Mouse (Mus musculus) embryonic facial prominence, embryonic 15.5 days (tissue): ENCODE measurements around the gene Cpeb2. TPM values are rescaled to one million over a fixed set of nuclear protein-coding genes. Genes with fewer than 3 reads are reported as not detected.
A peak's percentile ranks its signal among the peaks of the same experiment; 100 is the strongest.

ENCODE experiments used
- ATAC-seq: fragments of 200-750 bp; cut with Nextera tagmentation; 2 replicates; pipeline ENCODE4 v1.8.0; 2017; ENCODE audit warnings: low read depth, moderate TSS enrichment; ENCODE audit not compliant: insufficient number of reproducible peaks, low FRiP score, low TSS enrichment
- H3K27ac ChIP-seq: fragments of 300-500 bp; sonication (generic); replicated peaks from 2 replicates; pipeline ENCODE4 v1.5.1; 2015; ENCODE audit warnings: mild to moderate bottlenecking, inconsistent platforms
- H3K27me3 ChIP-seq: fragments of 300-500 bp; sonication (generic); 2 replicates; pipeline ENCODE4 v1.6.1; 2015; ENCODE audit warnings: inconsistent platforms
- H3K36me3 ChIP-seq: fragments of 300-500 bp; sonication (generic); 2 replicates; pipeline ENCODE4 v1.6.1; 2015; ENCODE audit warnings: mild to moderate bottlenecking, inconsistent platforms
- H3K4me1 ChIP-seq: fragments of 300-500 bp; sonication (generic); 2 replicates; pipeline ENCODE4 v1.6.1; 2015; ENCODE audit warnings: inconsistent platforms
- H3K4me2 ChIP-seq: fragments of 300-500 bp; sonication (generic); replicated peaks from 2 replicates; pipeline ENCODE4 v1.6.1; 2015; ENCODE audit warnings: mild to moderate bottlenecking, inconsistent platforms
- H3K4me3 ChIP-seq: fragments of 300-500 bp; sonication (generic); replicated peaks from 2 replicates; pipeline ENCODE4 v1.5.1; 2015; ENCODE audit warnings: mild to moderate bottlenecking, inconsistent platforms
- H3K9ac ChIP-seq: fragments of 300-500 bp; sonication (generic); 2 replicates; pipeline ENCODE4 v1.6.1; 2015; ENCODE audit warnings: inconsistent platforms
- H3K9me3 ChIP-seq: fragments of 300-500 bp; sonication (generic); replicated peaks from 2 replicates; pipeline ENCODE4 v1.6.1; 2016; ENCODE audit warnings: inconsistent platforms
- WGBS: fragments of 180-500 bp; shearing (Covaris S2); methylation state at CpG from one replicate; pipeline ENCODE4 v1.1.7; 2015; 5-methylcytosine and 5-hydroxymethylcytosine counted together
- polyA plus RNA-seq: library from polyadenylated mRNA; unstranded; fragments of >200 nt; fragmentation: Nextera tagmentation; extraction: Ambion mirVana; gene quantifications from 2 replicates; pipeline ENCODE4 v1.2.1, GENCODE M21; 2015

The Cpeb2 gene
- polyA plus RNA-seq, 1 experiment from 2014 or later = 3.8 TPM

DNA sequence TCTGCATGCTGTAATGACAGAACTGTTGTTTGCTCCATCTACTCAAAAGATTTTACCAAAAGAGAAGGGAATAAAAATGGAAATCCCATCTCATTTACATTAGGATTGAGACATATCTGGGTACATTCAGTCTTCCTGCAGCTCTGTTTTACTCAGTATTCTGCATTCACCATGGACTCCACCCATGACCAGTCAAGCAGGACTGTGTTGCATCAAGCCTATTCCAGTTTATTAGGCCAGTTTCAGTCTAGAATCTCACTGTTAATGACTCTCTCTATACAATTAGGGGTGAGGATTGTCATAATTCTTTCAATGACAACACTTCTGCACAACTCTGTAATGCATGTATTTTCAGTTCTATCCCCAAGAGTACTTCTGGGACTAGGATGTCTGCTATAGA is 6.8 kb upstream of the Cpeb2 start:
- no peak overlapping the region for H3K4me2 ChIP-seq
- no peak for ATAC-seq

DNA sequence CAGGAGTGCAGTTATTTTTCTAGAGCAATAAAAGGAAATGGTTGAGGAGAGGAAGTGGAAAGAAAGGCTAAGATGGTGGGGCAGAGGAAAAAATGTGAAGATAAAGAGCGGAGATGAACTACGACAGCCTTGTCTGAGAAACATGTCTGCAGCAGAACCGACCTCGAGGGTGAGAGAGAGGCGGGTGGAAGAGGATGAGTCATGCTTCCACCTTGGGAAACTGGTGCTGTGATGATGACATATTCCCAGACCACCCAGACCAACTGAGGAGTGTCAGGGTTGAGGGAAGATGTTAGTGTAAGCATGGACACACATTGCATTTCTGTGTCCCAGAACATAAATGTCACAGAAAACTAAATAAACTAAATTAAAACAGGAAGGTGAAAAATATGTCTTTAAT is 5.4 kb upstream of the Cpeb2 start:
- Histone ChIP-seq H3K27ac (no peak overlapping the region), H3K4me2 (no peak overlapping the region), H3K4me3 (no peak overlapping the region), H3K36me3 (no peaks in the 10 kb centered on the region), H3K4me1 (no peaks in the 10 kb centered on the region), H3K9ac (no peak overlapping the region), H3K27me3 (peaks cover 3% of the 10 kb centered on the region; the same call in 1 of the 2 replicates), H3K9me3 (no peaks in the 10 kb centered on the region)
- ATAC-seq = no peak
- 71% methylated on average over 5 of the region's 5 CpGs for WGBS

More for the DNA sequence above, 6.8 kb upstream of the Cpeb2 start:
- Histone ChIP-seq H3K9ac (no peak overlapping the region), H3K36me3 (no peaks in the 10 kb centered on the region), H3K27me3 (peaks cover 3% of the 10 kb centered on the region; the same call in 1 of the 2 replicates), H3K9me3 (no peaks in the 10 kb centered on the region), H3K4me3 (no peak overlapping the region), H3K4me1 (no peaks in the 10 kb centered on the region), H3K27ac (no peak overlapping the region)

DNA sequence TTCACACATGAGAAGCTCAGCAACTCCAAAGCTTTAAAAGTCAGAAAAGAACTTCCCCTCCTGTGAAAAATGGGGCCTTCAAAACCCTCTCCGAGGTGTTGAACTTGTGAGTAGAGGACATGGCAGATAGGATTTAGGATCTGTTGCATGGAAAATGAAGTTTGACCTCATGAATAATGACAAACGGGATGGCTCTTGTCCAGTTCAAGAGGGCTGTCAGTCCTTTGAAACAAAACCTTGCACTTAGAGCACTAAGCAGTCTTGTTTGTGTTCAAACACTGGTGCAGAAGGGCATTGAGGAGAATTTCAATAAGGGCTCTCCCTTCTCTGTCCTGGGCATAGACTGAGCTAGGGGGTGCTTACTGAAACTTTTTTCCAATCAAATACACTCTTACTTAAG is 1.9 kb upstream of the Cpeb2 start:
- WGBS = 79% methylated on average over 2 of the region's 2 CpGs
- H3K36me3 ChIP-seq = no peaks in the 10 kb centered on the region
- no peak overlapping the region for H3K27ac ChIP-seq
- peaks cover 4% of the 10 kb centered on the region; the same call in 1 of the 2 replicates for H3K4me1 ChIP-seq
- H3K27me3 ChIP-seq = peaks cover 3% of the 10 kb centered on the region; the same call in 1 of the 2 replicates
- no peak overlapping the region for H3K4me3 ChIP-seq
- no peak overlapping the region for H3K4me2 ChIP-seq
- no peak overlapping the region for H3K9ac ChIP-seq
- H3K9me3 ChIP-seq = no peaks in the 10 kb centered on the region
- no peak for ATAC-seq

GRCm38 (mm10) chr5:43232149-43232479 is 856 bp upstream of the Cpeb2 start:
- Histone ChIP-seq H3K27ac (peak overlapping the region; percentile 98), H3K9me3 (no peaks in the 10 kb centered on the region), H3K27me3 (peaks cover 3% of the 10 kb centered on the region; the same call in 1 of the 2 replicates), H3K36me3 (no peaks in the 10 kb centered on the region), H3K4me1 (peaks cover 5% of the 10 kb centered on the region; the same call in 1 of the 2 replicates), H3K4me3 (peak overlapping the region; percentile 87), H3K9ac (peak overlapping the region; percentile 48), H3K4me2 (peak overlapping the region; percentile 98)
- WGBS = 2% methylated on average over 6 of the region's 6 CpGs
- ATAC-seq = no peak

DNA sequence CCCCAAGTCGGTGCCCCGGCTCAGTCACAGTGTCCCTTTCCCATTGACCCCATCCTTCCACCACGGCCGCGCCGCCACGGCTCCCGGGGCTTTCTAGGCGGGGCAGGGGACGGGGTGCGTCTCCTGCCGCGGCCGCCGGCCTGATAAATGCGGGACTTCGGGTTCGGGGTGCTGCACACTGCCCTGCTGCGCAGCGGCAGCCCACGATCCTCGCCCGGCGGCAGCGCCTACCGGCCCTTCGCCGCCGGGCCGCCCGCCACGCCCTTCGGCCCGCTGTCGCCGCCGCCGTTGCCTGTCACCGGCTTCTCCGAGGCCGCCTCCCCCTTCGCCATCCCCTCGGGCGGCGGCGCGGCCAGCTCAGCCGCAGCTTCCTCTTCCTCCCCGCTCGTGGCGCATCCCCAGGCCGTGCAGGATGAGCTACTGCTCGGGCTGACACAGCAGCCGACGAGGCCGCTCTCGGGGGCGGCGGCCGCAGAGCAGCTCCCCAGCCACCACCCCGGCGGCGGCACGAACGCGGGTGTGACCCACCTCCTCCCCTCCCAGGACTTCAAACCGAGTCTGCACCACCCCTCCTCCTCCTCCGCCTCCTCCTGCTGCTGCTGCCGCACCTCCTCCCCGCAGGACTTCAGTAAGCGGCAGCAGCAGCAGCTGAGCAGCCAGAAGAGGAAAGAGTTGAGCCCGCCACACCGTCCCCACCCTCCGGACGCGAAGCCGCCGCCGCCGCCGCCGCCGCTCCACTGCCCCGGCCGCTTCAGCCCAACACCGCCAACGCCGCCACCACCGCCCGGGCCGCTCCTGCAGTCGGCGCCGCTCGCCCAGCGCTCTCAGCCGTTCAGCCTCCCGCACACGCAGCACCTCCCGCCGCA is 579 bp downstream of the Cpeb2 start:
- Histone ChIP-seq H3K9ac (peak overlapping the region; percentile 89), H3K9me3 (no peaks in the 10 kb centered on the region), H3K4me1 (peaks cover 5% of the 10 kb centered on the region; the same call in 1 of the 2 replicates), H3K36me3 (no peaks in the 10 kb centered on the region), H3K27ac (peak overlapping the region; percentile 98), H3K4me3 (peak overlapping the region; percentile 87), H3K27me3 (peaks cover 3% of the 10 kb centered on the region; the same call in 1 of the 2 replicates), H3K4me2 (peak overlapping the region; percentile 98)
- under 1% methylated on average over 81 of the region's 101 CpGs for WGBS
- ATAC-seq = peak; percentile 78

GRCm38 (mm10) chr5:43234321-43235185 is 1.6 kb downstream of the Cpeb2 start:
- H3K36me3 ChIP-seq = no peaks in the 10 kb centered on the region
- peak overlapping the region; percentile 87 for H3K4me3 ChIP-seq
- H3K27ac ChIP-seq = peak overlapping the region; percentile 98
- H3K4me1 ChIP-seq = peaks cover 5% of the 10 kb centered on the region; the same call in 1 of the 2 replicates
- H3K9ac ChIP-seq = peak overlapping the region; percentile 89
- no peaks in the 10 kb centered on the region for H3K9me3 ChIP-seq
- 0 out of 2 replicates have a peak, but pooled peaks have one; percentile 22 for ATAC-seq
- peaks cover 3% of the 10 kb centered on the region; the same call in 1 of the 2 replicates for H3K27me3 ChIP-seq
- peak overlapping the region; percentile 98 for H3K4me2 ChIP-seq
- WGBS = under 1% methylated on average over 93 of the region's 113 CpGs

DNA sequence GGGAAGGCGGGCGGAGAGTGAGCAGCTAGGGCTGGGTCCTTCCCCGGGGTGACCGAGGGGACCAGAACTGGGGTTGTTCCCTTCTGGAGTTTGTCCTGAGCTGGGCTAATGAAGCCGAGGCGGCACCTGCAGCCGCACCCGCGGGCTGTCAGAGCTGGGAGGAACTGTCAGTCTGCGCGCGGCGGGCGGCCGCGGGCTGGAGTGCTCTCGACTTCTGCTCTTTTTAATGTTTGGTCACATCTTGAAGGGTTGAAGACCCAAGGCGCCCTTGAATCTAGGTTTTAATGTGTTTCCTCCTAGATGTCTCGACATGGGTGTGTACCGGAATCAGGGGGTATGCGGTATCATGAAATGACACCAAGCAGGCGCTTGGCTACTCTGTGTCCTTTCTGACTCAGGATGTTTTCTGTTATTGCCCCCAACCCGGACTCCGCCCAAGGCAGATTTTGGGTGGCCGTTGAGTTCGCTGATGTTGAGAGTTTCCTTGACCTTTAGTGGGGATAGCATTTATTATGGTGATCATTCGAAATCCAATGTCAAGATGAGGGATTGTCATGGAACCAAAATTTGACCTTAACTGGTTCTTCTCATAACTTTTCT is 2.3 kb downstream of the Cpeb2 start:
- no peak for ATAC-seq
- H3K27ac ChIP-seq = peak overlapping the region; percentile 98
- peak overlapping the region; percentile 89 for H3K9ac ChIP-seq
- H3K4me3 ChIP-seq = peak overlapping the region; percentile 87
- 3% methylated on average over 27 of the region's 27 CpGs for WGBS
- H3K27me3 ChIP-seq = peaks cover 3% of the 10 kb centered on the region; the same call in 1 of the 2 replicates
- H3K9me3 ChIP-seq = no peaks in the 10 kb centered on the region
- peak overlapping the region; percentile 98 for H3K4me2 ChIP-seq
- peaks cover 5% of the 10 kb centered on the region; the same call in 1 of the 2 replicates for H3K4me1 ChIP-seq
- no peaks in the 10 kb centered on the region for H3K36me3 ChIP-seq

DNA sequence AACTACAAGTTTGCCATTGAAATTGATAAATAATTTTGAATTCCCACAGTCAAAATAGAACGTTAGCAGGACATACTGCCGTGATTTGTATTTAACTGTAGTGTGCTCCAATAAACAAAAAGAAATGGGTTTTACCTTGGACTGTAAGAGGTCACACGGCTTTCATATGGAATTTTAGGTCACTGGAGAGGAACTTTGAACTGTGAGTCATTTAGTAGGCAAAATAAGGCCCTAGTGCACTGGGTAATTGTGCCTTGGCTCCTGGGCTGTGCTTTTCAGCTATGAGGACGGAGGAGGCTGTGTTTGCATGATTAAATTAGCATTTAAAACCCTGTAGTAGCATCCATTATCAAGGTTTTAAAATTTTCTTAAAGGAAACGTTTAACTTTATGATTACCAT is 3.0 kb downstream of the Cpeb2 start:
- Histone ChIP-seq H3K4me1 (peaks cover 5% of the 10 kb centered on the region; the same call in 1 of the 2 replicates), H3K4me2 (peak overlapping the region; percentile 98)
- no peak for ATAC-seq

GRCm38 (mm10) chr5:43236476-43236875 is 3.5 kb downstream of the Cpeb2 start:
- no peak overlapping the region for H3K27ac ChIP-seq
- H3K9ac ChIP-seq = no peak overlapping the region
- no peaks in the 10 kb centered on the region for H3K36me3 ChIP-seq
- no peak for ATAC-seq
- no peak overlapping the region for H3K4me2 ChIP-seq
- H3K27me3 ChIP-seq = no peaks in the 10 kb centered on the region
- H3K4me1 ChIP-seq = peaks cover 5% of the 10 kb centered on the region; the same call in 1 of the 2 replicates
- no peaks in the 10 kb centered on the region for H3K9me3 ChIP-seq
- no peak overlapping the region for H3K4me3 ChIP-seq
- 63% methylated on average over 3 of the region's 3 CpGs for WGBS

More for the DNA sequence above, 3.0 kb downstream of the Cpeb2 start:
- Histone ChIP-seq H3K9me3 (no peaks in the 10 kb centered on the region), H3K36me3 (no peaks in the 10 kb centered on the region), H3K27me3 (peaks cover 2% of the 10 kb centered on the region; the same call in 1 of the 2 replicates), H3K4me3 (peak overlapping the region; percentile 87), H3K27ac (no peak overlapping the region), H3K9ac (no peak overlapping the region)
- WGBS = 39% methylated on average over 5 of the region's 5 CpGs

GRCm38 (mm10) chr5:43237238-43237637 is 4.3 kb downstream of the Cpeb2 start:
- WGBS = 72% methylated on average over 12 of the region's 12 CpGs
- H3K27me3 ChIP-seq = no peaks in the 10 kb centered on the region
- H3K4me3 ChIP-seq = no peak overlapping the region
- H3K9me3 ChIP-seq = no peaks in the 10 kb centered on the region
- H3K4me1 ChIP-seq = peaks cover 5% of the 10 kb centered on the region; the same call in 1 of the 2 replicates
- no peak overlapping the region for H3K9ac ChIP-seq
- ATAC-seq = no peak
- no peak overlapping the region for H3K27ac ChIP-seq
- H3K36me3 ChIP-seq = no peaks in the 10 kb centered on the region
- H3K4me2 ChIP-seq = no peak overlapping the region
